Mouse (Mus musculus): ENCODE data around the gene Zfp507. TPM values are rescaled to one million over a fixed set of nuclear protein-coding genes. Genes with fewer than 3 reads are reported as not detected.

The Zfp507 gene
- total RNA-seq, 2 experiments from 2014 or later: 28.9 to 31.8 TPM

GRCm38 (mm10) chr7:35744771-35745170 lies 58.0 kb downstream of the Zfp507 start:
- intact Hi-C loops (cut with DNase I): loop anchor here (2.0 kb wide), 1 partner anchor 16 kb away; no protein-coding TSS in a partner anchor
- peak; percentile 68 to 94 for DNase-seq (ENCODE audit: low spot score in 2 of 2)

- no peak for DNase-seq (ENCODE audit: low spot score in 2 of 2)
- intact Hi-C loops (cut with DNase I): no loop called here
Observed at GRCm38 (mm10) chr7:35742310-35742709, 60.5 kb downstream of the Zfp507 start.

- intact Hi-C loops (cut with DNase I): no loop called here
Observed at GRCm38 (mm10) chr7:35741858-35742257, 60.9 kb downstream of the Zfp507 start.

GRCm38 (mm10) chr7:35740489-35741230 lies 62.1 kb downstream of the Zfp507 start:
- intact Hi-C loops (cut with DNase I): no loop called here
- peak; percentile 32 to 62 for DNase-seq (ENCODE audit: low spot score in 2 of 2)

More at GRCm38 (mm10) chr7:35741858-35742257, 60.9 kb downstream of the Zfp507 start:
- DNase-seq (ENCODE audit: low spot score in 2 of 2): peak in 1 of 2 experiments; percentile 41

- intact Hi-C loops (cut with DNase I): no loop called here
- no peak for DNase-seq (ENCODE audit: low spot score in 2 of 2)
Observed at GRCm38 (mm10) chr7:35738871-35739270, 63.9 kb downstream of the Zfp507 start.

DNA sequence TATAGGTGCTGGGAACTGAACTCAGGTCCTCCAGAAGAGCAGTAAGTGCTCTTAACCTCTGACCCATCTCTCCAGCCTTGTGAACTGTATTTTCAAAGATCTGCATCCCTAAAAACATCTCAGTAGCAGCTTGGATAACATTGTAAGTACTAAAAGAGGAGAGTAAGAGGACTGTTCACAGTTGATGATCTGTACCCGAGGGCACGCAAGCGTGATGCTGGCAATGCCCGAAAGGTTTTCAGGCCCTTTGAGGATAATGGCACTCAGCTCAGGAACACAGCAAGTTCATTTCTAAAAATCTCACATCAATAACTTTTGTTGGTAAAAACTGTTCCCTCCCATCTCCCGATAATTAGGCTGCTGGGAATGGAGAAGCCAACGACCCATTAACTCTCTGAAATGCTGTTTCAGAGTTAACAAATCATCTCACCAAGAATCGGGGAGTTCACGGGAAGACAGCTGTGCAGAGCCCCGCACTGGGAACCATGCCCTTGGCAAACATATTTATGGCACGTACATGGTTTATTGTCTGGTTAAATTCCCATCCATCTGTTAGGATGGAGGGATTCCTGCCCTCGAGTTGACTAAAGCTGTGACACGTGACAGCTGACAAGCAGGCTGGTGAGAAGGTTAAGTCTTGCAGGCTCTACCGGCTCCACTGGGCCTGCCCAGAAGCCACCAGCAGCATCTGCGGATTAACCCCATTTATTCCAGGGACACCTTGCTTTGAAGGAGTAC lies 69.3 kb downstream of the Zfp507 start:
- no peak for DNase-seq (ENCODE audit: low spot score in 2 of 2)
- intact Hi-C loops (cut with DNase I): no loop called here

- DNase-seq (ENCODE audit: low spot score in 2 of 2): no peak
- intact Hi-C loops (cut with DNase I): no loop called here
Observed at GRCm38 (mm10) chr7:35732585-35733059, 70.2 kb downstream of the Zfp507 start.

DNA sequence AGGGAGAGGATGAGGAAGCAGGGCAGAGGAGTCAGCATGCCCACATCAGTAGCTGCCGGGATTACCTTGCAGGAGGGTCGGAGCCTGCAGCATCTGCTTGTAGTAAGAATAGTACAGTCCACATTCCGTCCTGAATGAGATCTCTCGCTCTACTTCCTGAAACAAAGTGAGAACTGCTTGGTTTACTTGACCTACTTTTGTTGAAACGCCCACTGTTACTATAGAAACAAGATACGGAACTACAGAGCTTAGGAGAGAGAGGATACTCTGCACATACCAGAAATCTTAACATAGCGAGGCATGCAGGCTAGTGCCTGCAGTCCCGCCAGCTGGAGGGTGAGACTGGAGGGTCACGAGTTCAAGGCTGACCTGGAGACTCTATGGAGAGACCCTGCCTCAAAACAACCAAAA lies 73.2 kb downstream of the Zfp507 start:
- intact Hi-C loops (cut with DNase I): loop anchor here (2.0 kb wide), 1 partner anchor 15 kb away; no protein-coding TSS in a partner anchor

DNA sequence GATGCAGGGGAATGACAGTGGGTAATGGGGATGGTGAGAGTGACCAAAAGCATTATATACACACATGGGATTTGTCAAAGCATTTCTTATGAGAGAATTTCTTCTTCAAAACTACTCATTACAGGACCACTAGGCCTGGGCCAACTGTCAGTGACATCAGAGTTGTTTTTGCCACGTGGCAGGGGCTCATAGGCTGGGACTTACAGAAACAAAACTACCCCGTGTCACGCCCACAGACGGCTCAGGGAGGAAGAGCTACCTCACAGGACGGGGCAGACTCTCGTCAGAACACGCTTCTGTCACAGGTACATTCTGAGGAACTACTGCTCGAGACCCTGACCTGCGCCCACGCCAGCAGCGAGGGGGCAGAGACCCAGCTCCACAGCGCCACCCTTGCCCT lies 74.4 kb downstream of the Zfp507 start:
- intact Hi-C loops (cut with DNase I): loop anchor here (2.0 kb wide), 1 partner anchor 16 kb away; no protein-coding TSS in a partner anchor

More for the DNA sequence above, 73.2 kb downstream of the Zfp507 start:
- DNase-seq (ENCODE audit: low spot score in 2 of 2): peak; percentile 36 to 87

GRCm38 (mm10) chr7:35723035-35723434 lies 79.8 kb downstream of the Zfp507 start:
- no peak for DNase-seq (ENCODE audit: low spot score in 2 of 2)
- intact Hi-C loops (cut with DNase I): no loop called here

More for the DNA sequence above, 74.4 kb downstream of the Zfp507 start:
- no peak for DNase-seq (ENCODE audit: low spot score in 2 of 2)

Other genes with a start within 250 kb of the Zfp507 start
- 10 to 100 TPM; 69.2 to 73.8 TPM for gene Nudt19, start 246.7 kb downstream of the Zfp507 start, total RNA-seq (2021)
- under 1 TPM; 0.48 TPM for gene Rgs9bp, start 217.4 kb downstream of the Zfp507 start, total RNA-seq (2021)
- 10 to 100 TPM; 40.3 to 42.6 TPM for gene Ankrd27, start 216.8 kb downstream of the Zfp507 start, total RNA-seq (2021)
- gene Pdcd5, start 155.5 kb downstream of the Zfp507 start, total RNA-seq (2021): 10 to 100 TPM; 67.3 to 72.0 TPM
- 10 to 100 TPM; 64.0 to 68.2 TPM for gene Dpy19l3, start 48.5 kb downstream of the Zfp507 start, total RNA-seq (2021)